Mouse (Mus musculus): Measurements from ENCODE around the gene Rapgef3. TPM values are rescaled to one million over a fixed set of nuclear protein-coding genes. Genes with fewer than 3 reads are reported as not detected.

Gene Rapgef3
- polyA plus RNA-seq, 1 experiment = 36.5 TPM

DNA sequence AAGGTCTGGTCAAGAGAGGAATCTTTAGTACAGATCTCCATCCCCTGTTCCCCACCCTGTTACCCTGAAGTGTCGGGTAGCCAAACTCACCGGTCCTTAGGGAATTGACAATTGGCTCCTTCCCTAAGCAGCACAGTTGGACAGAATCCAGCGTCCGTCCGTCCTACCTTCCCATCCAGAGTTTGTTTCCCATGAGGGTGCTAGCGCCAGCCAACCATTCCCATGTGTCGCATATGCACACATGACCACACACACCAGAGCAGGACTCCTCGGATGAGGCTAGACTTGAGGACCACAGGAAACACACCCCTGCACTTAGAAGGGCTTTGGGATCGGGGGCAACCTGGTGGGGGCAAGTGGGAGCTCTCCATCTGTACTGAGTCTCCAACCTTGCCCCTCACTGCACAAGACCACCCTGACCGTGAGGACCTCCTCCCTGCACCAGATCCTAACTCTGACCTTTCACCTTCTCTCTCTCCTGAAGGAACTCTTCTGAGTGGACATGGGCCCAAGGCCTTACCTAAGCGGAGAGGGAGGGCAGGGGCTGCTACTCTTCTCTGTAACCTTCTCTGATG is 23.4 kb upstream of the Rapgef3 start:
- 57% methylated on average over 11 of the region's 11 CpGs for WGBS
- Histone ChIP-seq H3K4me1 (ENCODE audit: control insufficient read depth, insufficient read depth, low read length) (peaks cover 41% of the 10 kb centered on the region), H3K4me3 (replicated peaks; ENCODE audit: insufficient read depth, low read depth, low read length) (no peak overlapping the region), H3K27ac (ENCODE audit: insufficient read depth, low read length) (no peak overlapping the region), H3K27me3 (ENCODE audit: control insufficient read depth, insufficient read depth, low read length) (no peaks in the 10 kb centered on the region)
- no peak for TF ChIP-seq POLR2A (IDR thresholded peaks at IDR 0.05; ENCODE audit: borderline replicate concordance, insufficient read depth, low read length)
- no peak for TF ChIP-seq CTCF (IDR thresholded peaks at IDR 0.05; ENCODE audit: borderline replicate concordance, insufficient read depth, low read depth, low read length)
- no peak for DNase-seq

DNA sequence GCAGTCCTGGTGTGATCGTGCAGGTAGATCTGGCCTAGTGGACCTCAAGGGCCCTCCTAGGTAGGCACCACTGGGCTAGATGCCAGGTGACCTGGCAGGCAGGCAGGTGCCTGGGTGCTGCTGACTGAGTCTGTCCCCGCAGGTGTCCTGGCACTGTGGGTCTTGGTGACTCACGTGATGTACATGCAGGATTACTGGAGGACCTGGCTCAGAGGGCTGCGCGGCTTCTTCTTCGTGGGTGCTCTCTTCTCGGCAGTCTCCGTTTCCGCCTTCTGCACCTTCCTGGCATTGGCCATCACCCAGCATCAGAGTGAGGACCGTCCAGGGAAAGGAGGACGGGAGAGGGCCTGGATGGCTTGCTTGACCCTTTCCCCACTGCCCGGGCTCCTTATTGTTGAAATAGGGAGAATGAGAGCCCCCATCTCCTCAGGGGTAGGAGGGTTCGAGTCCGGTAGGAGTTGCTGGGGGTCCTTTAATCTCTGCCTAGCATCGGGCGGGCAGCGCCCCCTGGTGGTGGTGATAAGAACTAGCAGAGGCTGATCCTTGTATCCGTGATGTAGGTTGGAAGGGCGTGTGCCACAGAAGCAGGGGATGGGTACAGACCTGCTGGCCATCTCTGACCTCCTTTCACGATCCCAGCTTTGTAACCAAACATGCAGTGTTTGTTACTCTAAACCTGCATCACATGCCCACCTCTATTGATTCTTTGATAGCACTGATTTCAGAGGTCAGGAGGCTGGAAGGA is 22.2 kb upstream of the Rapgef3 start:
- Histone ChIP-seq H3K4me3 (replicated peaks; ENCODE audit: insufficient read depth, low read depth, low read length) (no peak overlapping the region), H3K27ac (ENCODE audit: insufficient read depth, low read length) (peak overlapping the region; percentile 49), H3K4me1 (ENCODE audit: control insufficient read depth, insufficient read depth, low read length) (peaks cover 45% of the 10 kb centered on the region), H3K27me3 (ENCODE audit: control insufficient read depth, insufficient read depth, low read length) (no peaks in the 10 kb centered on the region)
- WGBS = 16% methylated on average over 20 of the region's 20 CpGs
- no peak for TF ChIP-seq POLR2A (IDR thresholded peaks at IDR 0.05; ENCODE audit: borderline replicate concordance, insufficient read depth, low read length)
- peak; percentile 82 for TF ChIP-seq CTCF (IDR thresholded peaks at IDR 0.05; ENCODE audit: borderline replicate concordance, insufficient read depth, low read depth, low read length)
- peak; percentile 76 for DNase-seq

DNA sequence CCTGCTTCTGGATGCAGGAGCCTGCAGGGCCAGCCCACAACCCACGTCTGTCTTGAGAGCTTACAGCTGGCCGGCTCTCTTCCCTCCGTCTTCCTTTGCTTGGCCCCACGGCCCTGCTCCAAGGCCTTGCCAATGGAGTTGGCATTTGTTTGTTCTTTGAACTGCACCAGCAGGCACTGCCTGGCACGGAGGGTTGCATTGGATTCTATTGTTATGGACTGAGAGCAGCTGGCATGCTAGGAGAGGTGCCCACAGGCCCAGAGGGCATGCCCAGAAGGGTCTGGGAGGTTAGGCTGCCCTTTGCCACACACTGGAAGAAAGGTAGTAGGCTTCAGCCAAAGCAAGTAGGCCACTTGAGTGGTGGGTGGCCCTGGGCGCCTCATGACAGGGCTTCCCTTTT is 21.0 kb upstream of the Rapgef3 start:
- peak; percentile 74 to 85 for DNase-seq
- Histone ChIP-seq H3K27me3 (ENCODE audit: control insufficient read depth, insufficient read depth, low read length) (no peaks in the 10 kb centered on the region), H3K4me1 (ENCODE audit: control insufficient read depth, insufficient read depth, low read length) (peaks cover 45% of the 10 kb centered on the region), H3K27ac (ENCODE audit: insufficient read depth, low read length) (peak overlapping the region; percentile 88), H3K4me3 (replicated peaks; ENCODE audit: insufficient read depth, low read depth, low read length) (no peak overlapping the region)
- WGBS = 16% methylated on average over 6 of the region's 6 CpGs
- TF ChIP-seq CTCF (IDR thresholded peaks at IDR 0.05; ENCODE audit: borderline replicate concordance, insufficient read depth, low read depth, low read length) (no peak), POLR2A (IDR thresholded peaks at IDR 0.05; ENCODE audit: borderline replicate concordance, insufficient read depth, low read length) (no peak)

DNA sequence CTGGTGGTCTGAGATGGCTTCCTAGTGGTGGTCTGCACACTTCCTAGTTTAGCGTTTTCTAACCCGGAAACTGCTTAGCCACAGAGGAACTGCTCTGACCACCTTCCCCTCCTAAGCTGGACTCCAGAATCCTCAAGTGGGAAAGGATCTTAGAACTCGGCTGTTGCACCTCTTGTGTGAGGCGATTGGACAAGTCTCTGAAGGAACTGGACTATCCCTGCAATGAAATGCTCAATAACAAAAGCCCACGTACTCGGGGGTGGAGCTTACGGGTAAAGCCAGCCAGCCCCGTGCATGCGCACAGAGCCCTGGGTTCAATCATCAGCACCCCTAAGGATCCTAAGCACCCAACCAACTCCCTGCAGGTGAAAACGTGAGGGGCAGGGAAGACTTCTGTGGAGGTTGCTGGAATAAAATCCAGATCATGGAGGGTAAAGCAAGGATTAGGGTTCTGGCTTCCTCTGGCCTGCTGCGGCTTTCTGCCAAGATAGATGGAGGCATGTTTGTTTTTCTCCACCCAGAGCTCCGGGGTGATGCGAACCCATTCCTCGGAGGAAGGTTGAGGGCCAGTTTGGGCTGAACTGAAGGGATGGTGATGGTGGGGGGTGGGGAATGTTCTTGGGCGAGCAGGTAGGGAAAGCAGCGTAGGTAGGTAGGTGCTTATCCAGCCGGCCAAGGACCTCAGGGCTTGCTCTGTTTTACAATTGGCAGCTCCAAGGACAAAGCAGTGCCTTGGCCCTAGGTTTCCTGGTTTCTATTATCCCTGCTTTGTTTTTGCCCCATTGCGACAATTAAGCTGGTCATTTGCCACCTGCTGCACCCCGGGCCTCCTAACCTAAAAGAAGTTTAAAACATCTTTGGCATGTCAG is 20.3 kb upstream of the Rapgef3 start:
- TF ChIP-seq POLR2A (IDR thresholded peaks at IDR 0.05; ENCODE audit: borderline replicate concordance, insufficient read depth, low read length) (no peak), CTCF (IDR thresholded peaks at IDR 0.05; ENCODE audit: borderline replicate concordance, insufficient read depth, low read depth, low read length) (no peak)
- WGBS = 54% methylated on average over 19 of the region's 19 CpGs
- no peak overlapping the region for H3K4me3 ChIP-seq (replicated peaks; ENCODE audit: insufficient read depth, low read depth, low read length)
- H3K27me3 ChIP-seq (ENCODE audit: control insufficient read depth, insufficient read depth, low read length) = no peaks in the 10 kb centered on the region
- peaks cover 45% of the 10 kb centered on the region for H3K4me1 ChIP-seq (ENCODE audit: control insufficient read depth, insufficient read depth, low read length)
- DNase-seq = no peak
- peak overlapping the region; percentile 66; the same call in 1 of the 2 replicates for H3K27ac ChIP-seq (ENCODE audit: insufficient read depth, low read length)

- TF ChIP-seq CTCF (IDR thresholded peaks at IDR 0.05; ENCODE audit: borderline replicate concordance, insufficient read depth, low read depth, low read length) (no peak), POLR2A (IDR thresholded peaks at IDR 0.05; ENCODE audit: borderline replicate concordance, insufficient read depth, low read length) (no peak)
- 83% methylated on average over 7 of the region's 7 CpGs for WGBS
- Histone ChIP-seq H3K27me3 (ENCODE audit: control insufficient read depth, insufficient read depth, low read length) (no peaks in the 10 kb centered on the region), H3K4me1 (ENCODE audit: control insufficient read depth, insufficient read depth, low read length) (peaks cover 45% of the 10 kb centered on the region), H3K27ac (ENCODE audit: insufficient read depth, low read length) (peak overlapping the region; percentile 66; the same call in 1 of the 2 replicates), H3K4me3 (replicated peaks; ENCODE audit: insufficient read depth, low read depth, low read length) (no peak overlapping the region)
- DNase-seq = no peak
These were observed 19.5 kb upstream of the Rapgef3 start for GRCm38 (mm10) chr15:97787148-97787798.

GRCm38 (mm10) chr15:97786412-97787112 is 18.8 kb upstream of the Rapgef3 start:
- no peak for DNase-seq
- 52% methylated on average over 10 of the region's 10 CpGs for WGBS
- TF ChIP-seq CTCF (IDR thresholded peaks at IDR 0.05; ENCODE audit: borderline replicate concordance, insufficient read depth, low read depth, low read length) = no peak
- Histone ChIP-seq H3K4me3 (replicated peaks; ENCODE audit: insufficient read depth, low read depth, low read length) (peak overlapping the region; percentile 25), H3K4me1 (ENCODE audit: control insufficient read depth, insufficient read depth, low read length) (peaks cover 45% of the 10 kb centered on the region), H3K27ac (ENCODE audit: insufficient read depth, low read length) (peak overlapping the region; percentile 18), H3K27me3 (ENCODE audit: control insufficient read depth, insufficient read depth, low read length) (no peaks in the 10 kb centered on the region)
